Mouse (Mus musculus) lung, embryonic 14.5 days (tissue): Measurements from ENCODE around the gene Gnaq. TPM values are rescaled to one million over a fixed set of nuclear protein-coding genes. Genes with fewer than 3 reads are reported as not detected.

ENCODE experiments used
- ATAC-seq: fragments of 200-750 bp; cut with Nextera tagmentation; 2 replicates; pipeline ENCODE4 v1.8.0; 2017; ENCODE audit warnings: mild to moderate bottlenecking, moderate TSS enrichment, moderate library complexity; ENCODE audit not compliant: insufficient read depth
- DNase-seq: peaks from one replicate; pipeline ENCODE4 v3.0.0-alpha.2; 2015
- H3K27ac ChIP-seq: fragments of 300-500 bp; sonication (generic); 2 replicates; pipeline ENCODE4 v1.5.1; 2014; ENCODE audit warnings: low read depth, mild to moderate bottlenecking, moderate library complexity
- H3K27me3 ChIP-seq: fragments of 300-500 bp; sonication (generic); 2 replicates; pipeline ENCODE4 v1.6.1; 2014; ENCODE audit warnings: low read length, control low read depth; ENCODE audit not compliant: insufficient read depth
- H3K36me3 ChIP-seq: fragments of 300-500 bp; sonication (generic); 2 replicates; pipeline ENCODE4 v1.6.1; 2014; ENCODE audit warnings: control low read depth; ENCODE audit not compliant: insufficient read depth
- H3K4me1 ChIP-seq: fragments of 300-500 bp; sonication (generic); 2 replicates; pipeline ENCODE4 v1.6.1; 2014; ENCODE audit warnings: antibody characterized with exemption, control low read depth; ENCODE audit not compliant: insufficient read depth
- H3K4me2 ChIP-seq: fragments of 300-500 bp; sonication (generic); 2 replicates; pipeline ENCODE4 v1.6.1; 2014; ENCODE audit warnings: mild to moderate bottlenecking
- H3K4me3 ChIP-seq: fragments of 300-500 bp; sonication (generic); 2 replicates; pipeline ENCODE4 v1.5.1; 2014; ENCODE audit warnings: low read depth, low read length
- H3K9ac ChIP-seq: fragments of 300-500 bp; sonication (generic); 2 replicates; pipeline ENCODE4 v1.6.1; 2014
- H3K9me3 ChIP-seq: fragments of 300-500 bp; sonication (generic); 2 replicates; pipeline ENCODE4 v1.6.1; 2016; ENCODE audit warnings: low read depth, low read length, control low read depth
- CTCF ChIP-seq: IDR thresholded peaks from 2 replicates; pipeline ENCODE4 v1.5.1; 2016; ENCODE audit warnings: antibody characterized with exemption, low read depth
- WGBS: fragments of 180-500 bp; shearing (Covaris S2); extraction: QIAGEN DNeasy Blood & Tissue Kit; methylation state at CpG from one replicate; pipeline ENCODE4 v1.1.7; 2014; 5-methylcytosine and 5-hydroxymethylcytosine counted together
- polyA plus RNA-seq: library from polyadenylated mRNA; unstranded; fragments of >200 nt; fragmentation: Nextera tagmentation; extraction: Ambion mirVana; gene quantifications from 2 replicates; pipeline ENCODE4 v1.2.1, GENCODE M21; 2014

The Gnaq gene
- polyA plus RNA-seq, 1 experiment from 2014 or later, result 15.9 TPM

DNA sequence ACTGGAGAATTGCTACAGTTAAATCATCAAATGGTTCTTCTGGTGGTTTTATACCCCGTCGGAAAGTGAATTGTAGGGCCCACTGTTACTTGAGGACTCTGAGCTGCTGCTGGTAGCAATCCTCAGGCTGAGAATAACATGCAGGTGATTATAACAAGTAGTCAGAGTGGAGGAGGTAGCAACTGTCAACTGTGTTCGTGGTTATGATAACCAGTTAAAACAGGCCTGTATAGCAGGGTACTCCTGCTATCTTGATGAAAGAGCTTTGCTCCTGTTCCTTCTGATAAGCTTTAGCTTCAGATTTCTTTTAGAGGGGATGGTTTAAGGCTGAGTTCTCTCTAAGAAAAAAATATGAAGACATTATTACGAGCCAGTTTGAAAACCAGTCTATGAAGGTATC is 182.9 kb downstream of the Gnaq start:
- H3K4me3 ChIP-seq, result no peak overlapping the region
- no peaks in the 10 kb centered on the region for H3K36me3 ChIP-seq
- H3K27me3 ChIP-seq, result no peaks in the 10 kb centered on the region
- no peak overlapping the region for H3K27ac ChIP-seq
- H3K4me1 ChIP-seq, result no peaks in the 10 kb centered on the region; the same call in 1 of the 2 replicates
- no peak overlapping the region for H3K4me2 ChIP-seq
- ATAC-seq (no peak), DNase-seq (no peak)
- WGBS, result 73% methylated on average over 4 of the region's 4 CpGs
- H3K9me3 ChIP-seq, result no peaks in the 10 kb centered on the region
- no peak overlapping the region for H3K9ac ChIP-seq
- no peak for TF ChIP-seq CTCF

DNA sequence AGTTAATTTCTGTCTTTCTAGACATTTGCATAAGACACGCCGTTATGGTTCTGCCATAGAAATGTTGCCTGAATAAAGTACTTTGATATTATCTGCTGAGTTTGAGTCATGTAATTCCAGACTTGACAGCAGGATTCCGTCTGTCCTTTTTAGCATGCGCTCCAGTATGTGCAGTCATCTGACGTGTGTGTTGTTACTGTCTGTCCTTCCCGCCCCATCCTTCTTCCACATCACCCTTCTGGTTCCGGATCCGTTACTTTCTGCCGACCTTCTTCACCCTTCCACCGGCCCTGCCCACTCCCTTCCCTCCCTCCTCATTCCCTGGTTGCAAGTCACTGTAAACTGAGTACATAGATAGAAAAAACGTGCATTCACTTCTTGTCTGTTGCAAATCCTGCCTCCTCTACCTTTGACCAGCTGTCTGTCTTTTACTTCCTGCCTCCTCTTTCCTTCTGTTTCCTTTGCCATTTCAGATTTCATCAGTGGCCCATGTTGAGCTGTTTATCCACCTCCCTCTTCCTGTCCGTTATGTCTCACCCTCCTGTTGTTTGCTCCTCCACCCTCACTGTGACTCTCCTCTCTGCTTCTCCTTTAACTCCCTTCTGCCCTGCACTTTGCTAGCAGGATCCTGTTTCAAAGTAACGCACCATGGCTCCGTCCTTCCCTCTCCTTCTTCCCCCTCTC is 185.6 kb downstream of the Gnaq start:
- H3K27ac ChIP-seq, result no peak overlapping the region
- no peaks in the 10 kb centered on the region; the same call in 1 of the 2 replicates for H3K4me1 ChIP-seq
- ATAC-seq, result no peak
- H3K27me3 ChIP-seq, result no peaks in the 10 kb centered on the region
- TF ChIP-seq CTCF, result no peak
- H3K9ac ChIP-seq, result no peak overlapping the region
- DNase-seq, result no peak
- no peak overlapping the region for H3K4me3 ChIP-seq
- WGBS, result 37% methylated on average over 14 of the region's 14 CpGs
- H3K9me3 ChIP-seq, result no peaks in the 10 kb centered on the region
- no peak overlapping the region for H3K4me2 ChIP-seq
- H3K36me3 ChIP-seq, result no peaks in the 10 kb centered on the region

DNA sequence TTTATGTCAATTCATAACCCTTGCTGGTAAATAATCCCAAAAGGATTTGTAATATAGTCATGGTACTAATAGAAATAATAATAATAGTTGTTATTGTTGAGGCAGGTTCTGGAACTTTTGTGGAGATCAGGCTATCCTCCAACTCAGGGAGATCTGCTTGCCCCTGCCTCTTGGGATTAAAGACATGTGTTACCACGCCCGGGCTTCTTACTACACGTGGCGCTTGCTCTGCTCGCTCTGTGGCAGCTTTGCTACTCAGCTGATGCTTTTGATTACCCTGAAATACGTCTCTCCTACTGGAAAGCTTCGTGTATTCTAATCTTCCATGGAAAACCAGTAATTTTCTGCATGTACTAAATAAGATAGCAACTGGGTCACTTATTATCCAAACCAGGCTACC is 187.4 kb downstream of the Gnaq start:
- no peak for ATAC-seq
- no peaks in the 10 kb centered on the region for H3K27me3 ChIP-seq
- TF ChIP-seq CTCF, result no peak
- no peak overlapping the region for H3K27ac ChIP-seq
- 88% methylated on average over 7 of the region's 7 CpGs for WGBS
- no peaks in the 10 kb centered on the region for H3K36me3 ChIP-seq
- H3K4me3 ChIP-seq, result no peak overlapping the region
- no peak for DNase-seq
- no peak overlapping the region for H3K4me2 ChIP-seq
- H3K4me1 ChIP-seq, result no peaks in the 10 kb centered on the region
- no peak overlapping the region for H3K9ac ChIP-seq
- H3K9me3 ChIP-seq, result no peaks in the 10 kb centered on the region

DNA sequence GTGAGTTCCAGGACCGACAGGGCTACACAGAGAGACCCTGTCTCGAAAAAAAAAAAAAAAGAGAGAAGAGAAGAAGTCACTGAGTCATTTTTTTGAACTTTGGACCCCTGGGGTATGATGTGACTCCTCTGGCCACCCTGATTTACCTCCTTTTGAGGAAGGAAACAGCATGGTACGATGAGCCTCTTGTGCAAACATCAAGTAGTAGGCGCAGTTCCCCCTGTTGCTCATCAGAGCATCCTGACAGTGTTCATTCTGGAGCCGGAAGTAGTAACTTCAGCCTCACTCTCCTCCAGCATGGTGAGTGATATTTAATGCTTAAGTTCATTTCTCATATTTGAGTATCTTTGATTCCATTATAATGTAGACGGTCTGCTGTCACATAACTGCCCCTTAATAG is 190.4 kb downstream of the Gnaq start:
- no peak for TF ChIP-seq CTCF
- ATAC-seq (no peak), DNase-seq (no peak)
- Histone ChIP-seq H3K9ac (no peak overlapping the region), H3K4me1 (peaks cover 12% of the 10 kb centered on the region), H3K4me3 (no peak overlapping the region), H3K9me3 (no peaks in the 10 kb centered on the region), H3K36me3 (no peaks in the 10 kb centered on the region), H3K4me2 (no peak overlapping the region), H3K27ac (no peak overlapping the region), H3K27me3 (no peaks in the 10 kb centered on the region)
- 84% methylated on average over 6 of the region's 6 CpGs for WGBS

- Histone ChIP-seq H3K36me3 (no peaks in the 10 kb centered on the region), H3K27me3 (no peaks in the 10 kb centered on the region), H3K4me2 (no peak overlapping the region), H3K4me1 (peaks cover 19% of the 10 kb centered on the region), H3K27ac (no peak overlapping the region), H3K9ac (no peak overlapping the region), H3K9me3 (no peaks in the 10 kb centered on the region), H3K4me3 (no peak overlapping the region)
- 0 out of 2 replicates have a peak, but pooled peaks have one; percentile 12 for TF ChIP-seq CTCF
- no peak for DNase-seq
- no peak for ATAC-seq
- 83% methylated on average over 3 of the region's 3 CpGs for WGBS
These were observed 191.6 kb downstream of the Gnaq start for GRCm38 (mm10) chr19:16324239-16324638.

- ATAC-seq (peak; percentile 63; the same call in 1 of the 2 replicates), DNase-seq (peak; percentile 67)
- Histone ChIP-seq H3K4me3 (no peak overlapping the region), H3K9me3 (no peaks in the 10 kb centered on the region), H3K36me3 (no peaks in the 10 kb centered on the region), H3K9ac (no peak overlapping the region), H3K27ac (peak overlapping the region; percentile 32; the same call in 1 of the 2 replicates), H3K4me1 (peaks cover 19% of the 10 kb centered on the region), H3K4me2 (peak overlapping the region; percentile 36), H3K27me3 (no peaks in the 10 kb centered on the region)
- TF ChIP-seq CTCF, result no peak
- 43% methylated on average over 8 of the region's 8 CpGs for WGBS
These were observed 193.3 kb downstream of the Gnaq start for GRCm38 (mm10) chr19:16325911-16326310.

DNA sequence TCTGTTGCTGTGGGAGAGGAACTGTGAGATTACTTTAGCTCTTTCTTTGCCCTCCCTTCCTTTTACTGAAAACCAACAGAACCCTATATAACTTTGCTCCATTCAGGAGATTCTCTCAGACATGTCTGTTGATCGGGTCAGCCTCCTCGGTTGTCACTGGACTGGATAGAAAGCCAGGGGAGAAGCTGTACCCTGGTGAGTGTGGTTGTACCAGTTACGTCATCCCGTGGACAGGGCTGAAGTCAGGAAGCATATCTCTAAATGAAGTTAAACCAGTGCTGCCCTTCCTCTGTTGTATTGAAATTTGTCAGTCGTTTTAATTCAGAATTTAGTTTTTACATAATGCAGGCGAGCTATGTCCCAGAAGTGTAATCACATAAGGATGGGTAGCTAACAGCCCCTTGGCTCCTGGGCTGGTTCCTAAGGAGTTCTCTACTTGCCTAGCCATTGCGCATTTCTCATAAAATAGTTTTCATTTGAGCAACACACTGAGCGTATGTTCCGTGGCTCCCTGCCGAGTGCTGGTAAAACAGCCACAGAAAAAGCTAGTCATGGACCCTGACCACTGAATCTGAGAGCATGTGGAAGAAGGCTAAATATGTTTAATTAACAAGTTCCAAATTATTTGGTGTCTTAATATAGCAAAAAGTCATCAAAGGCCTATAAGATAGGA is 194.9 kb downstream of the Gnaq start:
- Histone ChIP-seq H3K4me1 (peaks cover 19% of the 10 kb centered on the region), H3K4me2 (no peak overlapping the region), H3K36me3 (no peaks in the 10 kb centered on the region), H3K9ac (no peak overlapping the region), H3K9me3 (no peaks in the 10 kb centered on the region), H3K27ac (no peak overlapping the region; the same call in 1 of the 2 replicates), H3K4me3 (no peak overlapping the region), H3K27me3 (no peaks in the 10 kb centered on the region)
- TF ChIP-seq CTCF, result no peak
- DNase-seq (peak; percentile 51), ATAC-seq (no peak)
- 61% methylated on average over 10 of the region's 10 CpGs for WGBS
